Mouse (Mus musculus) kidney, embryonic 16.5 days (tissue): ENCODE measurements at regions not wholly inside any gene's neighbourhood (a gene's known extent, or its start where the extent isn't known, plus 50 kb on each side); places are given as distances from the start of the nearest gene placed in this dataset.

Experiments
- ATAC-seq: fragments of 200-750 bp; cut with Nextera tagmentation; 2 replicates; pipeline ENCODE4 v1.8.0; 2017; ENCODE audit warnings: moderate TSS enrichment; ENCODE audit not compliant: low FRiP score, low TSS enrichment
- H3K27ac ChIP-seq: fragments of 300-500 bp; sonication (generic); 2 replicates; pipeline ENCODE4 v1.5.1; 2014; ENCODE audit warnings: low read length
- H3K27me3 ChIP-seq: fragments of 300-500 bp; sonication (generic); 2 replicates; pipeline ENCODE4 v1.6.1; 2014; ENCODE audit warnings: low read length, control low read depth, mixed read lengths; ENCODE audit not compliant: insufficient read depth
- H3K36me3 ChIP-seq: fragments of 300-500 bp; sonication (generic); 2 replicates; pipeline ENCODE4 v1.6.1; 2014; ENCODE audit warnings: low read length, control low read depth, mixed read lengths; ENCODE audit not compliant: insufficient read depth
- H3K4me1 ChIP-seq: fragments of 300-500 bp; sonication (generic); 2 replicates; pipeline ENCODE4 v1.6.1; 2014; ENCODE audit warnings: low read length, control low read depth, mixed read lengths; ENCODE audit not compliant: insufficient read depth
- H3K4me2 ChIP-seq: fragments of 300-500 bp; sonication (generic); replicated peaks from 2 replicates; pipeline ENCODE4 v1.6.1; 2014; ENCODE audit warnings: low read depth, low read length
- H3K4me3 ChIP-seq: fragments of 300-500 bp; sonication (generic); 2 replicates; pipeline ENCODE4 v1.5.1; 2014; ENCODE audit warnings: mild to moderate bottlenecking, low read length
- H3K9ac ChIP-seq: fragments of 300-500 bp; sonication (generic); replicated peaks from 2 replicates; pipeline ENCODE4 v1.6.1; 2014; ENCODE audit warnings: low read length
- H3K9me3 ChIP-seq: fragments of 300-500 bp; sonication (generic); 2 replicates; pipeline ENCODE4 v1.6.1; 2016; ENCODE audit warnings: low read length, control low read depth
- WGBS: fragments of 180-500 bp; shearing (Covaris S2); extraction: QIAGEN DNeasy Blood & Tissue Kit; methylation state at CpG from one replicate; pipeline ENCODE4 v1.1.7; 2014; 5-methylcytosine and 5-hydroxymethylcytosine counted together

GRCm38 (mm10) chr6:100159246-100159645 is 128.0 kb downstream of the Rybp start:
- H3K4me3 ChIP-seq: no peak overlapping the region
- no peak overlapping the region for H3K4me2 ChIP-seq
- no peak for ATAC-seq
- H3K9ac ChIP-seq: no peak overlapping the region
- no peaks in the 10 kb centered on the region for H3K36me3 ChIP-seq
- no peaks in the 10 kb centered on the region; the same call in 1 of the 2 replicates for H3K27me3 ChIP-seq
- peaks cover 47% of the 10 kb centered on the region for H3K4me1 ChIP-seq
- no peak overlapping the region for H3K27ac ChIP-seq
- 24% methylated on average over 1 of the region's 1 CpGs for WGBS
- H3K9me3 ChIP-seq: no peaks in the 10 kb centered on the region

GRCm38 (mm10) chr6:100157288-100157687 is 130.0 kb downstream of the Rybp start:
- Histone ChIP-seq H3K9me3 (no peaks in the 10 kb centered on the region), H3K27ac (no peak overlapping the region), H3K9ac (no peak overlapping the region), H3K27me3 (no peaks in the 10 kb centered on the region; the same call in 1 of the 2 replicates), H3K36me3 (no peaks in the 10 kb centered on the region), H3K4me1 (peaks cover 29% of the 10 kb centered on the region), H3K4me3 (no peak overlapping the region), H3K4me2 (no peak overlapping the region)
- ATAC-seq: 0 out of 2 replicates have a peak, but pooled peaks have one; percentile 42
- WGBS: 46% methylated on average over 7 of the region's 7 CpGs

- WGBS: 83% methylated on average over 4 of the region's 4 CpGs
- H3K9ac ChIP-seq: 0 out of 2 replicates have a peak overlapping the region, but pooled peaks have one; percentile 23
- peak overlapping the region; percentile 27 for H3K27ac ChIP-seq
- H3K27me3 ChIP-seq: no peaks in the 10 kb centered on the region
- H3K36me3 ChIP-seq: no peaks in the 10 kb centered on the region
- ATAC-seq: peak; percentile 33; the same call in 1 of the 2 replicates
- no peak overlapping the region for H3K4me2 ChIP-seq
- peaks cover 27% of the 10 kb centered on the region for H3K4me1 ChIP-seq
- H3K9me3 ChIP-seq: no peaks in the 10 kb centered on the region
- H3K4me3 ChIP-seq: no peak overlapping the region
Observed at GRCm38 (mm10) chr6:100156163-100156562, 131.1 kb downstream of the Rybp start.

GRCm38 (mm10) chr6:100155676-100156075 is 131.6 kb downstream of the Rybp start:
- Histone ChIP-seq H3K9me3 (no peaks in the 10 kb centered on the region), H3K36me3 (no peaks in the 10 kb centered on the region), H3K27me3 (no peaks in the 10 kb centered on the region), H3K4me1 (peaks cover 27% of the 10 kb centered on the region), H3K4me3 (no peak overlapping the region), H3K4me2 (peak overlapping the region; percentile 30), H3K9ac (0 out of 2 replicates have a peak overlapping the region, but pooled peaks have one; percentile 29), H3K27ac (peak overlapping the region; percentile 27)
- peak; percentile 64; the same call in 1 of the 2 replicates for ATAC-seq
- 10% methylated on average over 20 of the region's 20 CpGs for WGBS

GRCm38 (mm10) chr6:100151447-100151846 is 135.8 kb downstream of the Rybp start:
- ATAC-seq: no peak
- H3K27me3 ChIP-seq: no peaks in the 10 kb centered on the region
- H3K36me3 ChIP-seq: no peaks in the 10 kb centered on the region
- no peaks in the 10 kb centered on the region for H3K9me3 ChIP-seq
- H3K4me1 ChIP-seq: peaks cover 14% of the 10 kb centered on the region
- no peak overlapping the region for H3K27ac ChIP-seq
- 91% methylated on average over 1 of the region's 1 CpGs for WGBS
- H3K4me2 ChIP-seq: no peak overlapping the region
- H3K4me3 ChIP-seq: no peak overlapping the region
- no peak overlapping the region for H3K9ac ChIP-seq

GRCm38 (mm10) chr6:100150703-100151208 is 136.5 kb downstream of the Rybp start:
- Histone ChIP-seq H3K4me1 (peaks cover 7% of the 10 kb centered on the region), H3K9ac (no peak overlapping the region), H3K27me3 (no peaks in the 10 kb centered on the region), H3K9me3 (no peaks in the 10 kb centered on the region), H3K4me3 (no peak overlapping the region), H3K4me2 (no peak overlapping the region), H3K27ac (no peak overlapping the region), H3K36me3 (no peaks in the 10 kb centered on the region)
- no peak for ATAC-seq
- 67% methylated on average over 6 of the region's 6 CpGs for WGBS

- Histone ChIP-seq H3K4me3 (no peak overlapping the region), H3K9ac (no peak overlapping the region), H3K27ac (no peak overlapping the region), H3K4me2 (no peak overlapping the region), H3K4me1 (peaks cover 3% of the 10 kb centered on the region), H3K9me3 (no peaks in the 10 kb centered on the region), H3K36me3 (no peaks in the 10 kb centered on the region), H3K27me3 (no peaks in the 10 kb centered on the region)
- ATAC-seq: no peak
- WGBS: 80% methylated on average over 5 of the region's 5 CpGs
Observed at GRCm38 (mm10) chr6:100149458-100149852, 137.8 kb downstream of the Rybp start.

GRCm38 (mm10) chr6:100148751-100149457 is 138.4 kb downstream of the Rybp start:
- 68% methylated on average over 4 of the region's 4 CpGs for WGBS
- Histone ChIP-seq H3K27ac (no peak overlapping the region), H3K4me2 (no peak overlapping the region), H3K9ac (no peak overlapping the region), H3K36me3 (no peaks in the 10 kb centered on the region), H3K4me1 (peaks cover 8% of the 10 kb centered on the region), H3K27me3 (no peaks in the 10 kb centered on the region), H3K4me3 (no peak overlapping the region), H3K9me3 (no peaks in the 10 kb centered on the region)
- ATAC-seq: no peak

GRCm38 (mm10) chr6:100146360-100146935 is 140.8 kb downstream of the Rybp start:
- Histone ChIP-seq H3K4me2 (no peak overlapping the region), H3K9ac (no peak overlapping the region), H3K4me1 (peaks cover 15% of the 10 kb centered on the region), H3K9me3 (no peaks in the 10 kb centered on the region), H3K36me3 (no peaks in the 10 kb centered on the region), H3K27ac (no peak overlapping the region), H3K27me3 (peaks cover 4% of the 10 kb centered on the region; the same call in 1 of the 2 replicates), H3K4me3 (no peak overlapping the region)
- ATAC-seq: no peak
- 44% methylated on average over 5 of the region's 5 CpGs for WGBS

GRCm38 (mm10) chr6:100145869-100146268 is 141.4 kb downstream of the Rybp start:
- Histone ChIP-seq H3K9ac (no peak overlapping the region), H3K9me3 (no peaks in the 10 kb centered on the region), H3K4me1 (peaks cover 15% of the 10 kb centered on the region), H3K4me2 (no peak overlapping the region), H3K27me3 (peaks cover 4% of the 10 kb centered on the region; the same call in 1 of the 2 replicates), H3K4me3 (no peak overlapping the region), H3K36me3 (no peaks in the 10 kb centered on the region), H3K27ac (no peak overlapping the region)
- WGBS: 69% methylated on average over 2 of the region's 2 CpGs
- ATAC-seq: no peak
